9 mouse cellular contexts compared by ENCODE assay signal in the genomic region with DNA sequence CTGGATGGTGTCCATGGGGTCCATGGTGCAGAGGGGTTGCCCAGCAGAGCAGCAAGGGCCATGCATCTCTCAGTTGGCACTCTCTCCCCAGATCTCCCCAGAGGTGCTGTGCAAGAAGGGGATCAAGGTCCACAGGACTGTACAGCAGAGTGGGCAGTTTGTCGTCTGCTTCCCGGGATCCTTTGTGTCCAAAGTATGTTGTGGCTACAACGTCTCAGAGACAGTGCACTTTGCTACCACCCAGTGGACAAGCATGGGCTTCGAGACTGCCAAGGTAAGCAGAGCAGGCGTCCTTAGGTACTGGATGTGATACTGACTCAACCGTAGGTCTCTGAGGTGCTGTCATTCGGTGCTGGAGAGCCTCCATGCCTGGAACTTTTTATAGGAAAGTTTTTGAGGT.
A peak's percentile ranks its signal among the peaks of the same experiment; 100 is the strongest.
DNase-seq lines count a peak whose midpoint lies in the region; ATAC-seq and TF ChIP-seq lines count a peak whose summit lies in the region.
"Had no signal": no experiment of that assay in that cellular context is flagged by ENCODE, and none has a peak within 500 bp of the region (broad histone marks: within the 10 kb centered on the region; RNA-seq: fewer than 3 reads in every experiment).

No protein-coding gene starts in this region.

- no peak for DNase-seq in forebrain, postnatal 0 days
- peak; percentile 37 for DNase-seq in ovary, postnatal 36 days (ENCODE audit: low spot score)
- no peak for DNase-seq in ovary, adult 18-20 months (ENCODE audit: low spot score)
- peak; percentile 85 for DNase-seq in kidney, adult 9 months
- DNase-seq in retina, postnatal 1 day, result peak; percentile 29
- no peak for DNase-seq in spleen, postnatal 10 days (ENCODE audit: low spot score in 2 of 2)
- DNase-seq in left cerebral cortex, postnatal 4 days, result no peak
- DNase-seq: thymus, adult 2 months had no signal

- peak; percentile 48 for TF ChIP-seq CTCF in forebrain, postnatal 0 days (IDR thresholded peaks at IDR 0.05; ENCODE audit: low read depth)

- no peaks in the 10 kb centered on the region for H3K4me1 ChIP-seq in forebrain, postnatal 0 days (ENCODE audit: insufficient read depth)
- H3K4me1 ChIP-seq in forebrain, embryonic 15.5 days, result peaks cover 5% of the 10 kb centered on the region; the same call in 1 of the 2 replicates

- H3K27me3 ChIP-seq in forebrain, postnatal 0 days (ENCODE audit: insufficient read depth, low read length), result no peaks in the 10 kb centered on the region
- no peaks in the 10 kb centered on the region for H3K27me3 ChIP-seq in forebrain, embryonic 15.5 days

- no peak overlapping the region for H3K4me2 ChIP-seq in forebrain, postnatal 0 days (ENCODE audit: low read depth)
- H3K4me2 ChIP-seq in forebrain, embryonic 15.5 days (replicated peaks), result no peak overlapping the region

- H3K36me3 ChIP-seq in forebrain, postnatal 0 days (ENCODE audit: insufficient read depth), result peaks cover 77% of the 10 kb centered on the region
- peaks cover 70% of the 10 kb centered on the region for H3K36me3 ChIP-seq in forebrain, embryonic 15.5 days

- no peaks in the 10 kb centered on the region for H3K9me3 ChIP-seq in forebrain, postnatal 0 days (ENCODE audit: low read length)
- no peaks in the 10 kb centered on the region for H3K9me3 ChIP-seq in forebrain, embryonic 15.5 days

- intact Hi-C loops in left cerebral cortex, postnatal 4 days (cut with DNase I), result no loop called here

- H3K27ac ChIP-seq in forebrain, postnatal 0 days (ENCODE audit: low read depth, low read length), result no peak overlapping the region
- no peak overlapping the region for H3K27ac ChIP-seq in forebrain, embryonic 15.5 days (replicated peaks)

- no peak for ATAC-seq in forebrain, postnatal 0 days
- no peak for ATAC-seq in forebrain, embryonic 15.5 days (replicated peaks)

- no peak overlapping the region for H3K4me3 ChIP-seq in forebrain, postnatal 0 days (ENCODE audit: low read depth, low read length)
- no peak overlapping the region for H3K4me3 ChIP-seq in forebrain, embryonic 15.5 days

- 61% methylated on average over 7 of the region's 7 CpGs for WGBS in forebrain, postnatal 0 days
- 54% methylated on average over 7 of the region's 7 CpGs for WGBS in forebrain, embryonic 15.5 days

- no peak overlapping the region for H3K9ac ChIP-seq in forebrain, postnatal 0 days
- H3K9ac ChIP-seq in forebrain, embryonic 15.5 days (replicated peaks), result no peak overlapping the region

Comparison
In these comparisons a context has a peak if more than half of its experiments do, and no peak if none do; other contexts are left out.
1. DNase-seq: peak in ovary, postnatal 36 days (single experiment), kidney, adult 9 months (single experiment) and retina, postnatal 1 day (single experiment); none in forebrain, postnatal 0 days (single experiment), ovary, adult 18-20 months (single experiment), spleen, postnatal 10 days (0 of 2) and left cerebral cortex, postnatal 4 days (single experiment).